ENCODE assay signal across 12 mouse cellular contexts in the genomic region with DNA sequence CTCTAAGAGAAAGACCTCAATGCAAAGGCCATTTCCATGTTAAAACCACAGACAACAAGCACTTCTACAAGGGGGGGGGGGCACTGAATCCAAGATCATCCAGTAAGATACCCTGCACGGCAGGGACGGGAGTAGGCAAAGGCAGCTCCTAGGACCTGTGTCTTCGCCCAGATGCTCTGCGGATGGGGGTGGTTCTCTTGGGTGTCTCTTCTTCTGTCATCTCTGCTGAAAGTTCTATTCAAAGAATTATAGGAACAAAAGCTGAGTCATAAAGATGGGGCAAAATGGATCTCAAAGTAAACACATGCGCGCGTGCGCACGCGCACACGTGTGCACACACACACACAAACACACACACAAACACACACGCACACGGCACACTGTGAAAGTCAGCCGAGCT. TPM values are rescaled to one million over a fixed set of nuclear protein-coding genes. Genes with fewer than 3 reads are reported as not detected.
DNase-seq lines count a peak whose midpoint lies in the region; ATAC-seq lines count a peak whose summit lies in the region.
"Had no signal": no experiment of that assay in that cellular context is flagged by ENCODE, and none has a peak within 500 bp of the region (broad histone marks: within the 10 kb centered on the region; RNA-seq: fewer than 3 reads in every experiment).

No protein-coding gene starts in this region.

- peak overlapping the region; percentile 97; the same call in 1 of the 2 replicates for H3K9ac ChIP-seq in heart, embryonic 14.5 days (ENCODE audit: low read length)
- H3K9ac ChIP-seq in liver, embryonic 11.5 days (ENCODE audit: low read depth, low read length) = peak overlapping the region; percentile 83
- H3K9ac ChIP-seq in liver, embryonic 15.5 days = no peak overlapping the region; the same call in 1 of the 2 replicates

- H3K4me3 ChIP-seq in heart, embryonic 14.5 days (ENCODE audit: control insufficient read depth in 1 of 2, insufficient read depth in 1 of 2, low read depth in 1 of 2, low read length in 2 of 2) = no peak overlapping the region
- H3K4me3 ChIP-seq in liver, embryonic 11.5 days (ENCODE audit: low read depth, low read length) = no peak overlapping the region
- H3K4me3 ChIP-seq in liver, embryonic 15.5 days (replicated peaks) = no peak overlapping the region

- no peaks in the 10 kb centered on the region for H3K9me3 ChIP-seq in heart, embryonic 14.5 days (ENCODE audit: control insufficient read depth, low read length)
- H3K9me3 ChIP-seq in liver, embryonic 11.5 days (ENCODE audit: control insufficient read depth, low read length) = no peaks in the 10 kb centered on the region
- H3K9me3 ChIP-seq in liver, embryonic 15.5 days (replicated peaks) = no peaks in the 10 kb centered on the region

- no peak for DNase-seq in heart, adult 18-20 months
- no peak for DNase-seq in liver, embryonic 11.5 days (ENCODE audit: low spot score)
- DNase-seq in liver = no peak
- DNase-seq in brain, adult 2 months (ENCODE audit: low read depth, low spot score) = peak; percentile 73
- DNase-seq in adrenal gland, postnatal 4 days (ENCODE audit: low spot score in 2 of 2) = no peak
- DNase-seq: cerebellum, adult 18-20 months; embryo, embryonic 11 days; gastrocnemius, postnatal 14 days; layer of hippocampus, adult 9-11 months had no signal

- ATAC-seq in heart, embryonic 14.5 days (ENCODE audit: insufficient number of reproducible peaks, insufficient read depth, low FRiP score, low read depth) = no peak
- ATAC-seq in liver, embryonic 11.5 days (replicated peaks; ENCODE audit: low FRiP score) = no peak
- ATAC-seq in liver, embryonic 15.5 days (ENCODE audit: insufficient read depth) = no peak
- ATAC-seq: lung, postnatal 0 days had no signal

- WGBS in heart, embryonic 14.5 days = 84% methylated on average over 14 of the region's 14 CpGs
- WGBS in liver, embryonic 11.5 days = 92% methylated on average over 14 of the region's 14 CpGs
- WGBS in liver, embryonic 15.5 days (ENCODE audit: insufficient replicate concordance) = 90% methylated on average over 14 of the region's 14 CpGs

- peak overlapping the region in 1 of 2 experiments; percentile 100; a peak in 3 of 4 replicates for H3K27ac ChIP-seq in heart, embryonic 14.5 days (replicated peaks in 1 of 2; ENCODE audit: control insufficient read depth in 1 of 2, insufficient read depth in 1 of 2, low read depth in 2 of 2, low read length in 2 of 2)
- no peak overlapping the region for H3K27ac ChIP-seq in liver, embryonic 11.5 days (ENCODE audit: low read depth, low read length)
- H3K27ac ChIP-seq in liver, embryonic 15.5 days (replicated peaks) = peak overlapping the region; percentile 91; the same call in 1 of the 2 replicates

- H3K36me3 ChIP-seq in heart, embryonic 14.5 days (ENCODE audit: control insufficient read depth, insufficient read depth, low read length) = peaks cover 73% of the 10 kb centered on the region
- H3K36me3 ChIP-seq in liver, embryonic 11.5 days (ENCODE audit: control insufficient read depth, insufficient read depth, low read length) = peaks cover 66% of the 10 kb centered on the region
- peaks cover 74% of the 10 kb centered on the region for H3K36me3 ChIP-seq in liver, embryonic 15.5 days (replicated peaks)

- no peaks in the 10 kb centered on the region for H3K27me3 ChIP-seq in heart, embryonic 14.5 days (ENCODE audit: control insufficient read depth, insufficient read depth, low read length)
- H3K27me3 ChIP-seq in liver, embryonic 11.5 days (replicated peaks; ENCODE audit: control insufficient read depth, insufficient read depth, low read length) = no peaks in the 10 kb centered on the region
- no peaks in the 10 kb centered on the region for H3K27me3 ChIP-seq in liver, embryonic 15.5 days

- H3K4me1 ChIP-seq in heart, embryonic 14.5 days (ENCODE audit: control insufficient read depth in 2 of 2, insufficient read depth in 2 of 2, low read length in 2 of 2) = peaks cover 13 to 20% of the 10 kb centered on the region in 2 experiments
- peaks cover 27% of the 10 kb centered on the region for H3K4me1 ChIP-seq in liver, embryonic 11.5 days (replicated peaks; ENCODE audit: control insufficient read depth, insufficient read depth, low read length)
- peaks cover 62% of the 10 kb centered on the region for H3K4me1 ChIP-seq in liver, embryonic 15.5 days (replicated peaks)

- no peak overlapping the region for H3K4me2 ChIP-seq in heart, embryonic 14.5 days (ENCODE audit: low read length)
- no peak overlapping the region; the same call in 1 of the 2 replicates for H3K4me2 ChIP-seq in liver, embryonic 11.5 days
- H3K4me2 ChIP-seq in liver, embryonic 15.5 days = no peak overlapping the region

RNA-seq across cellular contexts. Expression of a gene that starts 1.8 kb away (rescaled TPM):
- polyA plus RNA-seq in heart, embryonic 14.5 days (2014; fragmentation: Nextera tagmentation; extraction: Ambion mirVana) = 4,765 and 5,242 TPM in 2 replicates
- total RNA-seq in heart, adult 18-20 months (2021) = 1,000 to 10,000 TPM; 4,422 to 5,568 TPM
- polyA plus RNA-seq in liver, embryonic 11.5 days (2014; fragmentation: Nextera tagmentation; extraction: Ambion mirVana) = 2,450 and 2,526 TPM in 2 replicates
- 1,016 and 1,025 TPM in 2 replicates for polyA plus RNA-seq in liver, embryonic 15.5 days (2015; fragmentation: Nextera tagmentation; extraction: Ambion mirVana)
- 1,000 to 10,000 TPM; 1,146 to 1,218 TPM for total RNA-seq in adrenal gland, postnatal 4 days (2021)

RNA-seq across cellular contexts. Expression of a gene that starts 23.0 kb away (rescaled TPM):
- 8.7 and 9.7 TPM in 2 replicates for polyA plus RNA-seq in heart, embryonic 14.5 days (2014; fragmentation: Nextera tagmentation; extraction: Ambion mirVana)
- 1 to 10 TPM; 5.0 to 5.9 TPM for total RNA-seq in heart, adult 18-20 months (2021)
- 7.7 and 9.9 TPM in 2 replicates for polyA plus RNA-seq in liver, embryonic 11.5 days (2014; fragmentation: Nextera tagmentation; extraction: Ambion mirVana)
- 4.3 and 5.2 TPM in 2 replicates for polyA plus RNA-seq in liver, embryonic 15.5 days (2015; fragmentation: Nextera tagmentation; extraction: Ambion mirVana)
- total RNA-seq in adrenal gland, postnatal 4 days (2021) = 10 to 100 TPM; 42.7 to 49.9 TPM

RNA-seq across cellular contexts. Expression of a gene that starts 23.4 kb away (rescaled TPM):
- 66.0 and 67.5 TPM in 2 replicates for polyA plus RNA-seq in heart, embryonic 14.5 days (2014; fragmentation: Nextera tagmentation; extraction: Ambion mirVana)
- total RNA-seq in heart, adult 18-20 months (2021) = 10 to 100 TPM; 12.2 to 15.6 TPM
- 150 and 158 TPM in 2 replicates for polyA plus RNA-seq in liver, embryonic 11.5 days (2014; fragmentation: Nextera tagmentation; extraction: Ambion mirVana)
- 93.2 and 109 TPM in 2 replicates for polyA plus RNA-seq in liver, embryonic 15.5 days (2015; fragmentation: Nextera tagmentation; extraction: Ambion mirVana)
- total RNA-seq in adrenal gland, postnatal 4 days (2021) = 100 to 1,000 TPM in 1 of 2 experiments, 10 to 100 TPM in 1; 95.5 to 107 TPM

RNA-seq across cellular contexts. Expression of a gene that starts 23.5 kb away (rescaled TPM):
- 261 and 264 TPM in 2 replicates for polyA plus RNA-seq in heart, embryonic 14.5 days (2014; fragmentation: Nextera tagmentation; extraction: Ambion mirVana)
- 100 to 1,000 TPM; 316 to 366 TPM for total RNA-seq in heart, adult 18-20 months (2021)
- polyA plus RNA-seq in liver, embryonic 11.5 days (2014; fragmentation: Nextera tagmentation; extraction: Ambion mirVana) = 287 and 311 TPM in 2 replicates
- 145 and 160 TPM in 2 replicates for polyA plus RNA-seq in liver, embryonic 15.5 days (2015; fragmentation: Nextera tagmentation; extraction: Ambion mirVana)
- 100 to 1,000 TPM; 155 to 168 TPM for total RNA-seq in adrenal gland, postnatal 4 days (2021)

RNA-seq across cellular contexts. Expression of a gene that starts 36.4 kb away (rescaled TPM):
- polyA plus RNA-seq in heart, embryonic 14.5 days (2014; fragmentation: Nextera tagmentation; extraction: Ambion mirVana) = 35.3 and 36.6 TPM in 2 replicates
- total RNA-seq in heart, adult 18-20 months (2021) = 10 to 100 TPM; 19.2 to 20.1 TPM
- polyA plus RNA-seq in liver, embryonic 11.5 days (2014; fragmentation: Nextera tagmentation; extraction: Ambion mirVana) = 114 and 125 TPM in 2 replicates
- 32.1 and 33.5 TPM in 2 replicates for polyA plus RNA-seq in liver, embryonic 15.5 days (2015; fragmentation: Nextera tagmentation; extraction: Ambion mirVana)
- 10 to 100 TPM; 36.5 to 36.8 TPM for total RNA-seq in adrenal gland, postnatal 4 days (2021)
